Mouse (Mus musculus): ENCODE measurements around the gene Atp1b2.
"Not testable (repeated sequence)": the region's sequence is repeated elsewhere in the genome, so short reads cannot be mapped to it uniquely, and the experiment has no call there.

Gene Atp1b2

GRCm38 (mm10) chr11:69605726-69606490, at the start of gene Atp1b2:
Atp1b2 (minus strand) TSS chr11:69605942.
- peak; percentile 92 to 93 for DNase-seq

DNA sequence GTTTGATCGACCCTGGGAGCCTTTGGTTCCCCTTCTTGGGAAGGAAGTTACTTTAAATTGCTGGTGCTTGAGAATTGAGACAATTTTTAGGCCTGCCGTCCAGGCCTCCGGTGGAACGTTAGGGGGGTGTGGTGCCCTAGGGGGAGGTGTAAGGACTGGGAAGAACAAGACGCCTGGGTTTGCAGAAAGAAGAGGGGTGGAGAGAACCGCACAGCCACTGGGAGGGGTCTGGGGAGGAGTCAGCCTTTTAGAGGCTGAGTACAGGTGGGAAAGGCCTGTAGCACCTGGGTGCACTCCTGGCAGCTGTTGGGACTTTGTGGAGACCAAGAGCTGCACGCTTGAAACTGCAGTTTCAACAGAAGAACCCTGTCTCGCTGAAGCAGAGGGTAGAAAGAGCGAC, 49.0 kb upstream of the Atp1b2 start:
- no peak for DNase-seq

DNA sequence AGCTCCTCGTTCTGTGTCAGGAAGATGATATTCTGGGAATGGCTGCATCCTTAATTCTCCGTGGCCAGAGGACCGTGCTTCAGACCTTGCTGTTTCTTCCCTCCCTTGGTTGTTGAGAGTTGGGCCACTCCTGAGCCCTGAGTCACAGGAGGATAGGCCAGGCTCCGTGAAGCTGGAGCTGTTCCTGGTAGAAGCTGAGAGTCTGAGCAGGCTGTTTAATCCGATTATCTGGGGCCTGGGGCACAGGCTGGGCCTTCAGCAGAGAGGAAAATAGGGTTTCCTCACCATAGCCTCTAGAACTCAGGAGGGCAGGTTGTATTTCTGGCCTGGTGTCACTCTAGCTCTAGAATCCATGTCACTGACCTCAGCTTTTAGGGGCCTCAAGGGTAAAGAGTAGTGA, 47.7 kb upstream of the Atp1b2 start:
- DNase-seq, result no peak

DNA sequence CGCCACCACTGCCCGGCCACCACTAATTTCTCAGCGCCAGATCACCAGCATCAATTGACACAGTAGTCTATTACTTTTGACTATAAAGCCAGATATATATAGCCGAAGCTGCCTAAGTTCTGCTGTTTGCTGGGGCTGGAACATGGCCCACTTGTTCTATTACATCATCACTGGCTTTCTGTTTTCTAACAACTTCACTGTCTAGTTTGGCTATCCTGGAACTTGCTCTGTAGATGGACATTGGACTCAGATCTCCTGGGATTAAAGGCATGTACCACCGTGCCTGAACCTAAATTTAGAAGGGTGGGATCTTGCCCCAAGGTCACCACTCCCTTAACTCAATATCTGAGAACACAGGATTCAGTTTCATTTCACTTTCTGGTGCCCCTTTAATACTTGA, 40.1 kb upstream of the Atp1b2 start:
- no peak for DNase-seq

GRCm38 (mm10) chr11:69635471-69635870, 29.7 kb upstream of the Atp1b2 start:
- no peak for DNase-seq

- no peak for DNase-seq
Measured at GRCm38 (mm10) chr11:69633128-69633866, 27.6 kb upstream of the Atp1b2 start.

DNA sequence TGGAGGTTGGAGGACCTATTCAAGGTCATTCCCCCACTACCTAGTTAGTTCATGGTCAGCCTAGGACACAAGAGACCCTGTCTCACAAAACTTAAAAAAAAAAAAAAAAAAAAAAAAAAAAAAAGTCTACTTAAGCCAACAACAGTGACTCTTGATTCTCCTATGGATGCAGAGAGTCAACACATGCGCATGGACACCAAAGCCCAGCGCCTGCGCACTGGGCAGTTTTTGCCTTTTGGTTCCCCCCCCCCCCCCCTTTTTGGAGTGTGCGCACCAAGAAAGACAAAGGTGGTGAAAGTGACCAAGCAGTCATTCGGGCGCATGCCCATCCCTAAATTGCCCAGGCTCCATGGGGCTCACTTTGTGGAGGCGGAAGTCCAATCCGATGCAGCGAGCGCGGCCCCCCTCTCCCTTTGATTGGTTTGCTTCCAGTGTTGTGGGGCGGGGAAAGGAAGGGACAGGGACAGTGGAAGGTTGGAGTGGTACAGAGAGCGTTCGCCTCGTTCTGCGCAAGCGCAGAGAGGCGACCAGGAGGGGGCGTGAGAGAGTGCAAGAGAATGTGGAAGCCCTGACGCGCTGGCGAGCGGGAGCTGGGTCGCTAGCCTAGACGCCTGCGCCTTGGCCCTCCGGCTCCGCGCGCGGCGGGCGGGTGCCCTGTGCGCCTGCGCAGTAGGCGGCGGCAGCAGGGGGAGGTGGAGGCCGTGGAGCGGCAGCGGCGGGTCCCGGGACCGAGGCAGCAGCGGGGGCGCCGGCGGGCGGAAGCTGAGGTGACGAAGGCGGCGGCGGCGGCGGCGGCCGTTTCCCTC, 26.7 kb upstream of the Atp1b2 start, which contains the start of gene Fxr2:
TSS of gene Fxr2 (plus strand) at position 707 of the 806 bp plus-strand sequence.
- DNase-seq, result peak; percentile 100

DNA sequence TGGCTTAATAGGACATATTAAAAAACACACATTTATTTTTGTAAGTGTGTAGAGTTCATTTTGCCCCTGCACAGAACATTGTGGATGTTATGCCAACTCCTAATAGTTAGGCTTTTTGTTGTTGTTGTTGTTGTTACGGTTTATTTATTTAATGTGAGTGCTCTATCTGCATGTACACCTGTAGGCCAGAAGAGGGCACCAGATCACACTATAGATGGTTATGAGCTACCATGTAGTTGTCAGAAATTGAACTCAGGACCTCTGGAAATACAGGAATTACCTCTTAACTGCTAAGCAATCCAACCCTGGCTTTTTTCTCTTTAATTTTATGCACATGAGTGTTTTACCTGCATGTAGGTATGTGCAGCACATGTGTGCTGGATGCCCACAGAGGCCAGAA, 24.1 kb upstream of the Atp1b2 start:
- DNase-seq, result no peak

DNA sequence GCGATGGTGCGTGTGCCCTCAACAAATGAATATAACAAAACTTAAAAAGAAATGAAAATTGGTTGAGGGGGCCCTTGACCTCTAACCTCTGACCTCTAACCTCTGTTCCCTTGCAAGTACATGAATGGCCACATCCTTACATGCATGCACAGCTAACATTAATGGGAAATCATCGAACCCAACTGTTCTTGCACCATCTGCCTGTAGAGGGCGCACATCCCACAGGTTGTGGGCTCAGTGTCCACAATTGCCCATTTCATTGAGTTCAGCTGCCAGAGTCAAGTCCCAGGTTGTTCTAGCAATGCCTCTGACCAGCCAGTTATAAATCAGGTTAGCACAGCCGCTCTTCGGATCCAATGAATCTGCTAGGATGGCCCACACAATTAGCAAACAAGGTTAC, 22.5 kb upstream of the Atp1b2 start:
- DNase-seq, result peak; percentile 85 to 90

- not testable (repeated sequence) for DNase-seq
Measured at GRCm38 (mm10) chr11:69624339-69624738, 18.6 kb upstream of the Atp1b2 start.

- DNase-seq, result no peak
Measured at GRCm38 (mm10) chr11:69623006-69623405, 17.3 kb upstream of the Atp1b2 start.

- peak; percentile 51 to 63 for DNase-seq
Measured at GRCm38 (mm10) chr11:69622406-69622805, 16.7 kb upstream of the Atp1b2 start.

GRCm38 (mm10) chr11:69621571-69622268, 16.0 kb upstream of the Atp1b2 start, which contains the start of gene Sat2:
Sat2 (plus strand) TSS chr11:69622024.
- DNase-seq, result peak; percentile 64

GRCm38 (mm10) chr11:69620394-69621081, 14.8 kb upstream of the Atp1b2 start:
- DNase-seq, result no peak

- no peak for DNase-seq
Measured at GRCm38 (mm10) chr11:69617805-69618204, 12.1 kb upstream of the Atp1b2 start, which contains the start of gene Shbg. Shbg (minus strand) TSS chr11:69617905.

DNA sequence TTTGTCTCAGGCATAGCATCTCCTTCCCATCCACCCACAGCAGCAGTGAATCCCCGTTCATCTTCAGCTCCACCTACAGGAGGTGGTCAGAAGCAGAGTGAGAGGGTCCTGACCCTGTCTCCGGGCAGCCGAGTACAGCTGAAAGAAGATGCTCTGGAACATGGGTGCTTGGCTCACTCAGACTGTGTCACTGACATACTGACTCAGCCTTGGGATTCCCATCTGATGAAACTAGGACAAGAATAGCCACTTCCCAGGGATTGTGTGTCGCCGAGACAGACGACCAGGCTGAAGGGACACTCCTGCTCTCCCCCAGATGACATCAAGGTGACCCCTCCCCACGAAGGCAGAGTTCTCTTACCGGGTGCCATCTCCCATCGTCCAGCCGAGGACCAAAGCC, 11.0 kb upstream of the Atp1b2 start:
- no peak for DNase-seq

DNA sequence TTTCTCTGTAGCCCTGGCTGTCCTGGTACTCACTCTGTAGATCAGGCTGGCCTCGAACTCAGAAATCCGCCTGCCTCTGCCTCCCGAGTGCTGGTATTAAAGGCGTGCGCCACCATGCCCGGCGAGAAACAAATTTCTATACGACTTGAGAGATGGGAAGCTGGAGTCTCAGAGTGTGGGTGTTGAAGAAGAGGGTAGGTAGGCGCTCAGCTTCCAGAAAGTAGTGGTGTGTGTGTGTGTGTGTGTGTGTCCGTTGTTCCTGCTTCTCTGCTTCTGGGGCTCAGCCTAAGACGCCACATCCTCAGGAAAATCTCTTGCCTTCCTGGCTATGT, 8.5 kb upstream of the Atp1b2 start:
- DNase-seq, result not testable (repeated sequence)

GRCm38 (mm10) chr11:69613553-69614256, 8.0 kb upstream of the Atp1b2 start:
- peak; percentile 85 to 87 for DNase-seq

GRCm38 (mm10) chr11:69610899-69611298, 5.2 kb upstream of the Atp1b2 start:
- DNase-seq, result no peak

DNA sequence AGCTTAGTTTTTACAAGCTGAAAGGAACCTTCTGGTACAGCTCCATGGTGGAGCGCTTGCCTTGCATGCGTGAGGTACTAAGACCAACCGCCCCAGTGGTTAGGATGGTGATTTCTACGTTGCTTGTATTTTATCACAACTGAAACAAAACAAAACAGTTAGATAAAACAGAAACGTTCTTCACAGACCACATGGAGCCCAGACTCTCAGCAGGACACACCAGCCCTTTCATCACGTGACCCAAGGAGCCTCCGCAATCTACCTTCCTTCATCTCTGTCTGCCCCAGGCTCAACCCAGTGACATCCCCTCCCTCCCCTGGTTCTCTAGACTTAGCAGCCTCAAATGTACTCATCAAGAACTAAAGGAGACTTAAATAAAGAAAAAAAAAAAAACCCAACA, 3.7 kb upstream of the Atp1b2 start:
- DNase-seq, result no peak

- no peak for DNase-seq
Measured at GRCm38 (mm10) chr11:69608525-69608924, 2.8 kb upstream of the Atp1b2 start.

Measured in cerebellum, postnatal 36 days (tissue).